Mouse (Mus musculus): ENCODE results near the gene Olfr99. TPM values are rescaled to one million over a fixed set of nuclear protein-coding genes. Genes with fewer than 3 reads are reported as not detected.
A peak's percentile ranks its signal among the peaks of the same experiment; 100 is the strongest.

Gene Olfr99
- polyA plus RNA-seq, 1 experiment from 2014 or later, result not detected

DNA sequence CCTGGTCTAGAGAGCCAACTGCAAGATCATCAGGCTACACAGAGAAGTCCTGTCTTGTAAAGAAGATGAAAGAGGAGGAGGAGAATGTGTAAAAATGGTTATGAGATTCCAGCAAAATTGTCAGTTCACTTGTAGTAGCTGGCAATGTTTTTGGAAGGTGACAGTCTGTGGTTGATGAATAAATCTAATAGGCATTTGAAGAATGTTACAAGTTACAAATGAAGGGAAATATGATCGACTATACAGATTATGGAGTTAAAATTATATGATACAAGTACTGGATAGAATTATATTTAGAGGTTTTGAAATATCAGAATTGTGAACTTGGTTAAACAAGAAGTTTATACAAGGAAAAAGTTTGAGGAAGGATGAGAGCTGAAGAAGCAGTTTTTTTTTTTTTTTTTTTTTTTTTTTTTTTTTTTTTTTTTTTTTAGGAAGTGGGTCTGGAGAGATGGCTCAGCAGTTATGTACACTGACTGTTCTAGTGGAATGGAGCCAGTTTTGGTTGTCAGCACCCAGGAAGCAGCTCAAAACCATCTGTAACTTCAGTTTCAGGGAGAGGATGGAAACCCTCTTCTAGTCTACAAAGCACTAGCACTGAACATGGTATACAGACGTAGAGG is 7.5 kb downstream of the Olfr99 start:
- WGBS, result 67% methylated on average over 2 of the region's 2 CpGs

DNA sequence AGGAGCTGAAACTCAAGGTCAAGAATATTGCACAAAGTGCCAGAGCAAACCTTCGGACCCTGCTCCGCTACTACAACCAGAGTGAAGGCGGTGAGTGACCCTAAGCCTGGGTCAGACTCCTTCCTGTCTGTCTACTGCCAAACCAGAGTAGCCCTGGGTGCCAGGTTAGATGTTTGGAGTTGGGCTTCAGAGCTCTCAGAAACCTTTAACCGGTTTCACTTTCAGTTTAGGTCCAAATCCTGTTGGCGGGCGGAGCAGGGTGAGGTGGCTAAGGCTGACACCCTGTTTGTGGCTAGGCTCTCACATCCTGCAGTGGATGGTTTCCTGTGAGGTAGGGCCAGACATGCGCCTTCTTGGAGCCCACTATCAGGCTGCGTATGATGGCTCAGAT is 12.6 kb downstream of the Olfr99 start:
- peak; percentile 46 for ATAC-seq (ENCODE audit: insufficient read depth)
- no peaks in the 10 kb centered on the region for H3K36me3 ChIP-seq (ENCODE audit: insufficient read depth)
- no peak overlapping the region for H3K27ac ChIP-seq (ENCODE audit: low read depth)
- H3K9ac ChIP-seq, result peak overlapping the region; percentile 29; the same call in 1 of the 2 replicates
- DNase-seq, result peak; percentile 27
- H3K4me3 ChIP-seq (ENCODE audit: low read depth, low read length), result peak overlapping the region; percentile 46
- no peaks in the 10 kb centered on the region for H3K27me3 ChIP-seq (ENCODE audit: insufficient read depth, low read length)
- H3K4me2 ChIP-seq, result peak overlapping the region; percentile 89
- no peaks in the 10 kb centered on the region for H3K4me1 ChIP-seq (ENCODE audit: insufficient read depth)
- TF ChIP-seq CTCF (IDR thresholded peaks at IDR 0.05; ENCODE audit: low read depth), result no peak
- no peaks in the 10 kb centered on the region for H3K9me3 ChIP-seq (ENCODE audit: low read depth, low read length)
- WGBS, result 52% methylated on average over 8 of the region's 8 CpGs

More for the DNA sequence above, 7.5 kb downstream of the Olfr99 start:
- H3K36me3 ChIP-seq (ENCODE audit: insufficient read depth), result no peaks in the 10 kb centered on the region
- no peaks in the 10 kb centered on the region for H3K9me3 ChIP-seq (ENCODE audit: low read depth, low read length)
- H3K4me3 ChIP-seq (ENCODE audit: low read depth, low read length), result no peak overlapping the region
- DNase-seq, result no peak
- no peak overlapping the region for H3K9ac ChIP-seq
- TF ChIP-seq CTCF (IDR thresholded peaks at IDR 0.05; ENCODE audit: low read depth), result no peak
- H3K4me2 ChIP-seq, result no peak overlapping the region
- no peak for ATAC-seq (ENCODE audit: insufficient read depth)
- no peak overlapping the region for H3K27ac ChIP-seq (ENCODE audit: low read depth)
- no peaks in the 10 kb centered on the region for H3K27me3 ChIP-seq (ENCODE audit: insufficient read depth, low read length)
- H3K4me1 ChIP-seq (ENCODE audit: insufficient read depth), result no peaks in the 10 kb centered on the region

- 2% methylated on average over 26 of the region's 26 CpGs for WGBS
- H3K36me3 ChIP-seq (ENCODE audit: insufficient read depth), result no peaks in the 10 kb centered on the region
- DNase-seq (peak; percentile 97), ATAC-seq (ENCODE audit: insufficient read depth) (peak; percentile 98)
- no peak for TF ChIP-seq CTCF (IDR thresholded peaks at IDR 0.05; ENCODE audit: low read depth)
- no peaks in the 10 kb centered on the region for H3K9me3 ChIP-seq (ENCODE audit: low read depth, low read length)
- peak within 1 kb of the TSS; percentile 89 for H3K4me2 ChIP-seq
- no peaks in the 10 kb centered on the region for H3K4me1 ChIP-seq (ENCODE audit: insufficient read depth)
- no peaks in the 10 kb centered on the region for H3K27me3 ChIP-seq (ENCODE audit: insufficient read depth, low read length)
- H3K4me3 ChIP-seq (ENCODE audit: low read depth, low read length), result peak within 1 kb of the TSS; percentile 46
- H3K9ac ChIP-seq, result peak within 1 kb of the TSS; percentile 29; the same call in 1 of the 2 replicates
- H3K27ac ChIP-seq (ENCODE audit: low read depth), result no peak within 1 kb of the TSS
Observed at GRCm38 (mm10) chr17:37270058-37270701, 13.1 kb downstream of the Olfr99 start, which contains the start of gene H2-M3. TSS of gene H2-M3 (plus strand) at chr17:37270220.

DNA sequence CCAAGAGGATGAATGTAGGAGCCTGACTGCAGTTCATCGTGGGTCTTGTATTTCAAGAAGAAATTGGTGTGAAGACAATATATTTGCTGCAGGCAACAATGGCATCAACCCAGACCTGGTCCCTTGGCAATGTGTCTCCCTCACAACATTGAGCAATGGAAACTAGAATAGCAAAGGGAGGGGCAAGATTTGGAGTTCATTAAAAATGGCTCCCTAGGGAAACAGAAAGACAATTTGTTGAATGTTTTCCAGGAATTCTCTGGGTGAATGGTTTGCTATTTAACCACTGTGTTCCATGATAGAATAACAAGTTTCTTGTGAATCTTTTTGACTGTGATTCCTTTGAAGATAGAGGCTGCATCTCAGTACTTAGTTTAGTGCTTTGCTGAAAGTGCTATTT is 19.6 kb downstream of the Olfr99 start, which contains the start of gene Olfr98:
Olfr98 (minus strand) TSS at position 124 of the 400 bp plus-strand sequence.
- Histone ChIP-seq H3K27me3 (ENCODE audit: insufficient read depth, low read length) (no peaks in the 10 kb centered on the region), H3K9me3 (ENCODE audit: low read depth, low read length) (no peaks in the 10 kb centered on the region), H3K27ac (ENCODE audit: low read depth) (no peak within 1 kb of the TSS), H3K4me1 (ENCODE audit: insufficient read depth) (no peaks in the 10 kb centered on the region), H3K4me2 (no peak within 1 kb of the TSS), H3K9ac (no peak within 1 kb of the TSS), H3K4me3 (ENCODE audit: low read depth, low read length) (no peak within 1 kb of the TSS), H3K36me3 (ENCODE audit: insufficient read depth) (no peaks in the 10 kb centered on the region)
- WGBS, result 70% methylated on average over 1 of the region's 1 CpGs
- no peak for ATAC-seq (ENCODE audit: insufficient read depth)
- TF ChIP-seq CTCF (IDR thresholded peaks at IDR 0.05; ENCODE audit: low read depth), result no peak
- DNase-seq, result no peak

DNA sequence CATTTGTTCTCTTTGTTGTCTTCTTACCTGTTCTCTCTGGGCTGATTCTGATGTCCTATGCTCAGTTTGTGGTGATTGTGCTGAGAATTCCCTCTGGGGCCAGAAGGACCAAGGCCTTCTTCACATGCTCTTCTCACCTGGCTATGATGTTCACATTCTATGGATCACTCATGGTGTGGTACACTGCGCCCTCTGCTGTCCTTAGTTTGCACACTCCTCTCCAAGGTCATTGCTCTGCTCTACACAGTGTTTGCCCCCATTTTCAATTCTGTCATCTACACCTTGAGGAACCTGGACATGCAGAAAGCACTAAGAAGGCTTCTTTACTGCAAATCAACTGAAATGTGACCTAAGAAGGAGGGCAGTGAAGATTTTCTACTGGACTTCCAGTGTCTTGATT is 32.7 kb downstream of the Olfr99 start:
- peak; percentile 46 for TF ChIP-seq CTCF (IDR thresholded peaks at IDR 0.05; ENCODE audit: low read depth)
- no peak overlapping the region for H3K4me2 ChIP-seq
- H3K4me3 ChIP-seq (ENCODE audit: low read depth, low read length), result no peak overlapping the region
- no peaks in the 10 kb centered on the region for H3K9me3 ChIP-seq (ENCODE audit: low read depth, low read length)
- ATAC-seq (ENCODE audit: insufficient read depth), result no peak
- peak; percentile 19 for DNase-seq
- no peaks in the 10 kb centered on the region for H3K27me3 ChIP-seq (ENCODE audit: insufficient read depth, low read length)
- H3K9ac ChIP-seq, result no peak overlapping the region
- no peaks in the 10 kb centered on the region for H3K36me3 ChIP-seq (ENCODE audit: insufficient read depth)
- 17% methylated on average over 1 of the region's 1 CpGs for WGBS
- H3K4me1 ChIP-seq (ENCODE audit: insufficient read depth), result no peaks in the 10 kb centered on the region
- no peak overlapping the region for H3K27ac ChIP-seq (ENCODE audit: low read depth)

DNA sequence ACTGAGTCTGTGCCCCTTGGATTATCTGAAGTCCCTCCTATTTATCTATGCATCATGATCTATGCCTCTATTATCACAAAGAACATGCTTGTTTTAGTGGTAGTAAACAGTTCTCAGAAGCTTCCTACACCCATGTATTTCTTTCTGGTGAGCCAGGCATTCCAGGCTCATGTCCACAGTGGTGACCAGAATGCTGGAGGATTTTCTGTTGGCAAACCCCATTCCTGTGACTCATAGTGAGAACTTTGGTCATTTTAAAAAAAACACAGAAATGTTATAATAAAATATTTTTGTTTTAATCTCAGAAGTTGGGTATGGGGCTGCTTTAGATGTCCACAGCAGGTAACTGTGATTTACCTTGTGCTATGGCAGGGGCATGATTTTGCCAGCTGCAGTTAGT is 33.8 kb downstream of the Olfr99 start:
- no peaks in the 10 kb centered on the region for H3K27me3 ChIP-seq (ENCODE audit: insufficient read depth, low read length)
- ATAC-seq (ENCODE audit: insufficient read depth), result no peak

GRCm38 (mm10) chr17:37246715-37247114 is 36.5 kb downstream of the Olfr99 start:
- 19% methylated on average over 5 of the region's 5 CpGs for WGBS
- DNase-seq (peak; percentile 27), ATAC-seq (ENCODE audit: insufficient read depth) (no peak)
- Histone ChIP-seq H3K27ac (ENCODE audit: low read depth) (no peak overlapping the region), H3K4me3 (ENCODE audit: low read depth, low read length) (no peak overlapping the region), H3K27me3 (ENCODE audit: insufficient read depth, low read length) (no peaks in the 10 kb centered on the region), H3K36me3 (ENCODE audit: insufficient read depth) (no peaks in the 10 kb centered on the region), H3K9ac (no peak overlapping the region), H3K9me3 (ENCODE audit: low read depth, low read length) (no peaks in the 10 kb centered on the region), H3K4me2 (no peak overlapping the region), H3K4me1 (ENCODE audit: insufficient read depth) (no peaks in the 10 kb centered on the region)
- TF ChIP-seq CTCF (IDR thresholded peaks at IDR 0.05; ENCODE audit: low read depth), result no peak

More for the DNA sequence above, 33.8 kb downstream of the Olfr99 start:
- H3K4me1 ChIP-seq (ENCODE audit: insufficient read depth), result no peaks in the 10 kb centered on the region
- TF ChIP-seq CTCF (IDR thresholded peaks at IDR 0.05; ENCODE audit: low read depth), result no peak
- H3K4me3 ChIP-seq (ENCODE audit: low read depth, low read length), result no peak overlapping the region
- DNase-seq, result no peak
- no peaks in the 10 kb centered on the region for H3K9me3 ChIP-seq (ENCODE audit: low read depth, low read length)
- no peak overlapping the region for H3K4me2 ChIP-seq
- H3K27ac ChIP-seq (ENCODE audit: low read depth), result no peak overlapping the region
- H3K36me3 ChIP-seq (ENCODE audit: insufficient read depth), result no peaks in the 10 kb centered on the region
- no peak overlapping the region for H3K9ac ChIP-seq

All from lung, embryonic 14.5 days (tissue).